Mouse (Mus musculus): ENCODE measurements around the gene Mpi.

- TF ChIP-seq POLR2A (IDR thresholded peaks at IDR 0.05; ENCODE audit: extremely low read depth, insufficient read depth, low read length) (no peak), CTCF (IDR thresholded peaks at IDR 0.05; ENCODE audit: low read depth, low read length) (no peak)
Observed at GRCm38 (mm10) chr9:57549186-57549585, 3.4 kb downstream of the Mpi start.

Measured in liver, adult 2 months (tissue).